Mouse (Mus musculus) liver, embryonic 16.5 days (tissue): Measurements from ENCODE around the gene Chchd6. TPM values are rescaled to one million over a fixed set of nuclear protein-coding genes. Genes with fewer than 3 reads are reported as not detected.

Source experiments
- ATAC-seq: fragments of 200-750 bp; cut with Nextera tagmentation; 2 replicates; pipeline ENCODE4 v1.8.0; 2017; ENCODE audit warnings: low read depth, mild to moderate bottlenecking, moderate number of reproducible peaks, moderate library complexity
- H3K27ac ChIP-seq: fragments of 300-500 bp; sonication (generic); 2 replicates; pipeline ENCODE4 v1.5.1; 2014; ENCODE audit warnings: mild to moderate bottlenecking, low read length
- H3K27me3 ChIP-seq: fragments of 300-500 bp; sonication (generic); 2 replicates; pipeline ENCODE4 v1.6.1; 2014; ENCODE audit warnings: low read depth, low read length, mixed read lengths; ENCODE audit not compliant: control insufficient read depth, insufficient read depth
- H3K36me3 ChIP-seq: fragments of 300-500 bp; sonication (generic); 2 replicates; pipeline ENCODE4 v1.6.1; 2014; ENCODE audit warnings: mild to moderate bottlenecking; ENCODE audit not compliant: control insufficient read depth, insufficient read depth
- H3K4me1 ChIP-seq: fragments of 300-500 bp; sonication (generic); 2 replicates; pipeline ENCODE4 v1.6.1; 2014; ENCODE audit warnings: low read depth, low read length, mixed read lengths; ENCODE audit not compliant: control insufficient read depth
- H3K4me2 ChIP-seq: fragments of 300-500 bp; sonication (generic); 2 replicates; pipeline ENCODE4 v1.6.1; 2014; ENCODE audit warnings: low read depth, low read length, mixed read lengths
- H3K4me3 ChIP-seq: fragments of 300-500 bp; sonication (generic); 2 replicates; pipeline ENCODE4 v1.5.1; 2014; ENCODE audit warnings: low read depth, mild to moderate bottlenecking, low read length
- H3K9ac ChIP-seq: fragments of 300-500 bp; sonication (generic); 2 replicates; pipeline ENCODE4 v1.6.1; 2014; ENCODE audit warnings: low read depth, low read length
- H3K9me3 ChIP-seq: fragments of 300-500 bp; sonication (generic); replicated peaks from 2 replicates; pipeline ENCODE4 v1.6.1; 2016; ENCODE audit warnings: low read length; ENCODE audit not compliant: control insufficient read depth
- WGBS: fragments of 180-500 bp; shearing (Covaris S2); extraction: QIAGEN DNeasy Blood & Tissue Kit; methylation state at CpG from one replicate; pipeline ENCODE4 v1.1.7; 2014; ENCODE audit not compliant: insufficient replicate concordance; 5-methylcytosine and 5-hydroxymethylcytosine counted together
- polyA plus RNA-seq: library from polyadenylated mRNA; unstranded; fragments of >200 nt; fragmentation: Nextera tagmentation; extraction: Ambion mirVana; gene quantifications from 2 replicates; pipeline ENCODE4 v1.2.1, GENCODE M21; 2015

The Chchd6 gene
- polyA plus RNA-seq, 1 experiment from 2014 or later, result 11.8 TPM

DNA sequence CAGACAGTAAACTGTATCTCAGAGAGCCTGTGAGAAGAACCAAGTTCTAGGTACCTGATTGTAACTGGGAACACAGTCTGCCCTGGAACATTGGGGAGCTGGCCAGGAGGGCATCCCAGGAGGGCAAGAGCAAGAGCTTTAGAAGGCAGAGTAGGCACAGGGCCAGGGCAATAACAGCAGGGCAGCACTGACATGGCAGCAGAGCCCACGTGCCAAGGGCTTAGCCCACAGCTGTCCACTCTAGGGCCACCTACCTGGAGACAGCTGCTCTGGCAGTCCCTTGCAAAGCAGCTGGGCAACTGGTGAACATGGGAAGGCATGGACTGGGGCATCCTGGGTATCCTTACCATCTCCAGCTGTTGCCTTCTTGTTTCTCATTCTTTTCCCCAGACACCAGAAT lies 247.7 kb downstream of the Chchd6 start:
- H3K4me3 ChIP-seq, result no peak overlapping the region
- no peaks in the 10 kb centered on the region for H3K36me3 ChIP-seq
- no peaks in the 10 kb centered on the region for H3K27me3 ChIP-seq
- no peak overlapping the region for H3K4me2 ChIP-seq
- 67% methylated on average over 1 of the region's 1 CpGs for WGBS
- no peaks in the 10 kb centered on the region for H3K9me3 ChIP-seq
- no peak overlapping the region for H3K9ac ChIP-seq
- no peaks in the 10 kb centered on the region; the same call in 1 of the 2 replicates for H3K4me1 ChIP-seq
- no peak for ATAC-seq
- no peak overlapping the region for H3K27ac ChIP-seq

DNA sequence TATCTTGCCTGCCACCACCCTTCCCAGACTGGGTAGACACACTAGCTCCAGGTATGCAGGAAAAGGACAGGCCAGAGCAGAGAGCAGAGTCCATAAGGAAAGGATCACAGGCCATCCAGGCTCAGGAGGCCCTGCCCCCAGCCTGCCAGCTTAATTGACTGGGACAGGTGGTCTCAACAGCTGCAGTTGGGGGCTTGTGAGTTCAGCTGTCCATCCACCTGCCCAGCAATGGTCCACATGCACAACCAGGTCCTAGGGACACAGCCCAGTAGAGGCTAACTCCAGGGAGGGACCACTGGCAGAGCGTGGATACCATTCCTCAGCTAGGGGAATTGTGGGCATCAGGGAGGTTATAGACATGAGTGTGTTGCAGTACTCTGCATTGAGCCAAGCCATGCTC lies 249.6 kb downstream of the Chchd6 start:
- H3K27ac ChIP-seq, result no peak overlapping the region
- H3K9me3 ChIP-seq, result no peaks in the 10 kb centered on the region
- H3K4me2 ChIP-seq, result no peak overlapping the region
- no peaks in the 10 kb centered on the region for H3K36me3 ChIP-seq
- WGBS, result 68% methylated on average over 1 of the region's 1 CpGs
- no peaks in the 10 kb centered on the region for H3K27me3 ChIP-seq
- no peak overlapping the region for H3K9ac ChIP-seq
- H3K4me1 ChIP-seq, result no peaks in the 10 kb centered on the region; the same call in 1 of the 2 replicates
- ATAC-seq, result no peak
- no peak overlapping the region for H3K4me3 ChIP-seq

DNA sequence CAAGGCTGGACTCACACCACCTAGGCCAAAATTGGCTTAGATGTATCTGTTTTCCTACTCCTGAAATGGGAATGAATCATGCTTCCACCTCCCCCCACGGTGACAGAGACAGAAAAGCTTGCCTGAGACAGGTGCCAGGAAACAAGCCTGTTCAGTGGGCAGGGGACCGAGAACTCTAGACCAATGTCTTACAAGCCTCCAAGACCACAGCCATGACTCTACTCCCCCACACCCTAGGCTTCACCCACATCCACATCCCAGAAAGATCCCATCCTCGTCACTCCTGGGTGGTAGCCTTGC lies 250.0 kb downstream of the Chchd6 start:
- Histone ChIP-seq H3K4me1 (no peaks in the 10 kb centered on the region; the same call in 1 of the 2 replicates), H3K36me3 (no peaks in the 10 kb centered on the region), H3K9ac (no peak overlapping the region), H3K27ac (no peak overlapping the region), H3K27me3 (no peaks in the 10 kb centered on the region), H3K4me2 (no peak overlapping the region), H3K4me3 (no peak overlapping the region), H3K9me3 (no peaks in the 10 kb centered on the region)
- no peak for ATAC-seq
- 57% methylated on average over 3 of the region's 3 CpGs for WGBS

DNA sequence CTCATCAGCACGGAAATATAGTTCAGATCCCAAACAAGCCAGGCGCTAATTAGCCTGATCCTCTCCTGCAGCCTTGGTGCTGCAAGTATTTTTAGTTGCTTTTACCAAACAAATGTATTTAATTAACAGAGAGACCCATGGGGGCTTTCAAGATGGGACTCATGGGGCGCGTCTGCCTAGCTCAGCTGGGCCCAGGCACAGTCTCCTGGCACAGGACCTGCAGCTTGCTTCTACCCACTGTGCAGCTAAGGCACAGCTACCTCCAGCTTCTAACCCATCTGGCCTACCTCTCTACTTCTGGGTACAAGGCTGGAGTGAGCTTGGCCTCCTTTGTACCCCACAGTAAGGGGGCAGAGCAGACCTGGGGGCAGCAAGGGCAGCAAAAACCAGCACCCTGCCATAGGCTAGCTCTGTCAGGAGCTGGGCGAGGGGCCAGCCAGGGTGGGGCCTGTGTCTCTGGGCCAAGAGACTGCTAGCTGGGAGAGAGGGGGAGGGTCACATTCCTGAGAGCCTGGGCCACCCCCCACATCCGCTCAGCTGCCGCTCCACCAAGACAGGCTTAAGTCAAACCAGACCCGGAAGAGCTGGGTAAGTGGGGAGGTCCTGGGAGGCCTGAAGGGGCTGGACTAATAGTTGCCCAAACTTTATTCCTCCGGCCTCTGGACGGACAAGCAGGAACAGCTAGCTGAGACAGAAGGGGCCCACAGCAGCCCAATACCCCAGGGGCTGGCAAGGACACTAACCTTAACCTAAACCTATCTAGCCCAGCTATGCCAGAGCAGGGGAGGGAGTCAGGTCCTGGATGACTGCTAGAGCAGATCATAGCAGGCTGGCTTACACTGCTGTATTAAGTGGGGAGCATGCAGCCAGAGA lies 250.6 kb downstream of the Chchd6 start:
- no peaks in the 10 kb centered on the region for H3K36me3 ChIP-seq
- H3K4me1 ChIP-seq, result no peaks in the 10 kb centered on the region; the same call in 1 of the 2 replicates
- ATAC-seq, result peak; percentile 73
- no peak overlapping the region for H3K27ac ChIP-seq
- 47% methylated on average over 10 of the region's 10 CpGs for WGBS
- no peak overlapping the region for H3K9ac ChIP-seq
- H3K9me3 ChIP-seq, result no peaks in the 10 kb centered on the region
- no peak overlapping the region for H3K4me3 ChIP-seq
- H3K27me3 ChIP-seq, result no peaks in the 10 kb centered on the region
- no peak overlapping the region for H3K4me2 ChIP-seq

DNA sequence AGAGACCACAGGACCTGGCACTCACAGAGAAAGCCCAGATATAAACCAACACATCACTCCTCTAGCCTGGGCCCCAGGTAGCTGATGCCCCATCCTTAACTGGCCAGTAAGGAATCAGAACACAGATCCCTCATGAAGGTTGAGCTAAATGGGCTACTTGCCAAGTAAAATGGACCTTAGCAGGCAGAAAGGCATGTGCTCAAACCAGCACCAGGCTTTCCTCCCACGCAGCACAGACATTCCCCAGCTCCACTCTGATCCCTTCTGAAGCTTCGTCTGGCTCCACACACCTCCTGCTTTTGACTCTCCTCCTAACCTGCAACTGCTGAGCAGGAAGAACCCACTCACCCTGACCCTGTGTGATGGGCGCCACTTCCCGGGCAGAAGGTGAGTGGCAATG lies 253.5 kb downstream of the Chchd6 start:
- WGBS, result 57% methylated on average over 4 of the region's 4 CpGs
- Histone ChIP-seq H3K9me3 (no peaks in the 10 kb centered on the region), H3K4me2 (no peak overlapping the region), H3K4me1 (no peaks in the 10 kb centered on the region; the same call in 1 of the 2 replicates), H3K4me3 (no peak overlapping the region), H3K27ac (no peak overlapping the region), H3K9ac (no peak overlapping the region), H3K36me3 (no peaks in the 10 kb centered on the region), H3K27me3 (no peaks in the 10 kb centered on the region)
- ATAC-seq, result no peak

DNA sequence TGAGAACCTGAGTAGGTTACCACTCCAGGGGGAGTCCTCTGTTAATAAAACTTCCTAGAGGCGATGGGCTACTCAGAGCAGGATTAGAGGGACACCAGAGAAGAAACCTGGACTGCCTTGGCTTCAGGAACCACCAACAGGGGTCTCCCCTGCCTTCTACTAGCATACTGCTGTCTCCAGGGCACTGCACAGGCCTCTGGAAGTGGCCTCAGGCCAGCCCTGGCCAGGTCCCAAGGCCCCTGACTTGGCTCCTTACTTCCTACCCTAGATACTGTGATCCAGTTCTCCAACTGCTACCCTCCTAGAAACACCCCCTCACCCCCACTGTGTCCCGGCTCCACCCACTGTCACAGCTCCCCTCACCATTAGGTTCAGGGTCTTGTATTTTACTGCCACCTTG lies 256.0 kb downstream of the Chchd6 start:
- H3K36me3 ChIP-seq, result no peaks in the 10 kb centered on the region
- no peak overlapping the region for H3K9ac ChIP-seq
- 41% methylated on average over 2 of the region's 2 CpGs for whole genome bisulfite sequencing
- no peak overlapping the region for H3K4me3 ChIP-seq
- H3K4me1 ChIP-seq, result no peaks in the 10 kb centered on the region; the same call in 1 of the 2 replicates
- ATAC-seq, result no peak
- no peak overlapping the region for H3K27ac ChIP-seq
- no peaks in the 10 kb centered on the region for H3K9me3 ChIP-seq
- no peaks in the 10 kb centered on the region for H3K27me3 ChIP-seq
- H3K4me2 ChIP-seq, result no peak overlapping the region

DNA sequence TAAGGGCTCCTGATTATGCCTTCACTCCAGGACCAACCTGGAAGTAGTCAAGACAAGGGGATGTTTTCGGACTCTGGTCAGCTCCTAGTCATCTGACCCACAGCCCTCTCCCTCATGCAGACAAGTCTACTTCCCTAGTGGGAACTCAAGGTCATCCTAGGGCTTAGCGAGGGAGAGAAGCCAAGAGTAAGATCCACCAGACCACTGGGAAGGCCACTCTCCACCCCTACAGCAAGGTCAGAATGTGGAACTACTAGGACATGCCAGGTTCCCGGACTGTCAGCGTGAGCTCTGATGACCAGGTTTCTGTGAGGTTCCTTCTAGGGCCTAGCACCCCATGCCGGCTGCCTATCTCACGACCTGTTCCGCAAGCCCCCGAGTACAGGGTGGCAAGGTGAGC lies 256.7 kb downstream of the Chchd6 start:
- 73% methylated on average over 8 of the region's 8 CpGs for WGBS
- Histone ChIP-seq H3K4me3 (no peak overlapping the region), H3K36me3 (no peaks in the 10 kb centered on the region), H3K4me2 (no peak overlapping the region), H3K27ac (no peak overlapping the region), H3K4me1 (no peaks in the 10 kb centered on the region), H3K27me3 (no peaks in the 10 kb centered on the region), H3K9ac (no peak overlapping the region), H3K9me3 (no peaks in the 10 kb centered on the region)
- ATAC-seq, result no peak

DNA sequence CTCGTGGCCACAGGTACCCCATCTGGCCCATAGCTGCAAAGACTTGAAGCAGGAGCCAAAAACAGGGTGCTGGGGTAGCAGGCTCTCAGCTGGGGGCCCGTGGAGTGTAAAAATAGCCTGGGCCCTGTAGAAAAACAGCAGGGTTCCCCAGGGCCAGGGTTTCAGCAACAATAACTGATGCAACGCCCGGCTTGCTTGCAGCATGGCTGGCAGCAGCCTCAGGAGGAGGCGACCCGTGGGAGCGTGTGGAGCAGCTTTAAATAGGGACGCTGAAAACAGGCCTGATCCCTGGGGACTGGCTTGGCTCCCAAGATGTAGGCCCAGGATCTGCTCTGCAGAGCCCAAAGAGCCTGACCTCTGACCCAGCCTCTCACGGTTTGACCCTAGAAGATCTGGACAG lies 257.9 kb downstream of the Chchd6 start:
- WGBS, result 82% methylated on average over 9 of the region's 9 CpGs
- Histone ChIP-seq H3K4me2 (no peak overlapping the region), H3K4me3 (no peak overlapping the region), H3K27me3 (no peaks in the 10 kb centered on the region), H3K9ac (no peak overlapping the region), H3K9me3 (no peaks in the 10 kb centered on the region), H3K27ac (no peak overlapping the region), H3K4me1 (no peaks in the 10 kb centered on the region), H3K36me3 (no peaks in the 10 kb centered on the region)
- no peak for ATAC-seq

DNA sequence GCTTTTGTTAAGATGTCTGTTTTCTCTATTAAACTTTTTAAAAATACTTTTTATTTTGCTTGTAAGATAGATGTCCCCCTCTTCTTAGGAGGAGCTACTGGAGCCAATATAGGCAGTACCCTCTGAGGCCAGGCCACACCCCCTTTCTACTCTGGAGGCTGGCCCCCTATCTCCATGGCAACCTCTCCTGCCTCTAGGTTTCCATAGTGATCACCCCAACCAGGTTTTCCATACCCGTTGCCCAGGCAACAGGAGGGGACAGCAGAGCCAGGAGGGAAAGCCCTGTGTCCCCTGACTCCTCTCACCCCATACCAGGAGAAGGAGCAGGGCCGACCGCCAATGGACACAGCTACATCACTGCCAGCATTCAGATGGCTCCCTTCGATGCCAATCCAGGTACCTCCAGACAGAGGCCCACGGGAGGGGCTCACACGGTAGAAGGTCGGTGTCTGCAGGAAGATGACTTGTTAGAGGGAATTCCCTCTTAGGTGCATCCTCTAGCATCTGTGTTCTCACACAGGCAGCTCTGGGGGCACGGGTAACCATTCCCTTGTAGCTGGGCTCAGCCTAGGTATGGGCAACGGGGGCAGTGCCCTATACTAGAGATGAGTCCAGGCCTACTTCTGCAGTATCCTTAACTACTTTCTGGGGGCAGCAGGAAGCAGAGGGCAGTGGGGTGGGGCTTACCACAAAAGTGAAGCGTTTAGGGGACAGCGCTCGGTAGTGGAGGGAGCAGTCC lies 261.3 kb downstream of the Chchd6 start:
- H3K4me2 ChIP-seq, result no peak overlapping the region
- no peaks in the 10 kb centered on the region for H3K9me3 ChIP-seq
- ATAC-seq, result no peak
- H3K4me1 ChIP-seq, result no peaks in the 10 kb centered on the region
- no peak overlapping the region for H3K4me3 ChIP-seq
- no peaks in the 10 kb centered on the region for H3K27me3 ChIP-seq
- WGBS, result 75% methylated on average over 12 of the region's 12 CpGs
- H3K9ac ChIP-seq, result no peak overlapping the region
- H3K27ac ChIP-seq, result no peak overlapping the region
- H3K36me3 ChIP-seq, result no peaks in the 10 kb centered on the region
